Mouse (Mus musculus) small intestine, adult 2 months (tissue): ENCODE measurements around the gene Tmod3. TPM values are rescaled to one million over a fixed set of nuclear protein-coding genes. Genes with fewer than 3 reads are reported as not detected.
"Not testable (repeated sequence)": the region's sequence is repeated elsewhere in the genome, so short reads cannot be mapped to it uniquely, and the experiment has no call there.

ENCODE experiments used
- H3K27ac ChIP-seq: fragments of 200-500 bp; 2 replicates; pipeline ENCODE4 v1.5.1; 2012; ENCODE audit warnings: low read depth, low read length, control low read depth, inconsistent platforms; ENCODE audit not compliant: insufficient read depth
- H3K27me3 ChIP-seq: fragments of 200-500 bp; 2 replicates; pipeline ENCODE4 v1.6.1; 2012; ENCODE audit warnings: mild to moderate bottlenecking, moderate library complexity, low read length, inconsistent platforms; ENCODE audit not compliant: control insufficient read depth, insufficient read depth
- H3K36me3 ChIP-seq: fragments of 200-500 bp; 2 replicates; pipeline ENCODE4 v1.6.1; 2012; ENCODE audit warnings: mild to moderate bottlenecking, low read length, control low read depth, inconsistent platforms; ENCODE audit not compliant: control insufficient read depth, insufficient read depth
- H3K4me1 ChIP-seq: fragments of 200-500 bp; 2 replicates; pipeline ENCODE4 v1.6.1; 2012; ENCODE audit warnings: low read length, inconsistent platforms, mixed read lengths; ENCODE audit not compliant: control insufficient read depth, insufficient read depth, insufficient read length
- H3K4me3 ChIP-seq: fragments of 200-500 bp; 2 replicates; pipeline ENCODE4 v1.5.1; 2012; ENCODE audit warnings: low read depth, mild to moderate bottlenecking, control low read depth, inconsistent platforms, low read length, moderate library complexity
- CTCF ChIP-seq: fragments of 200-500 bp; IDR thresholded peaks from 2 replicates; pipeline ENCODE4 v1.5.1; 2012; ENCODE audit warnings: low read depth, mild to moderate bottlenecking, control low read depth, inconsistent platforms, low read length, moderate library complexity, mixed read lengths; ENCODE audit not compliant: insufficient replicate concordance, insufficient read length; ENCODE audit errors: extremely low read depth
- POLR2A ChIP-seq: fragments of 200-500 bp; IDR thresholded peaks from 2 replicates; pipeline ENCODE4 v1.6.1; 2012; ENCODE audit warnings: low read depth, mild to moderate bottlenecking, control low read depth, inconsistent platforms, low read length, moderate library complexity
- WGBS: fragments of 180-500 bp; shearing (Covaris S2); methylation state at CpG from one replicate; pipeline ENCODE4 v1.1.7; 2018; 5-methylcytosine and 5-hydroxymethylcytosine counted together
- polyA plus RNA-seq: library from polyadenylated mRNA; depleted of rRNA; stranded (reverse); fragments of >200 nt; gene quantifications from 2 replicates; pipeline ENCODE4 v1.2.3, GENCODE M21; 2012

Tmod3 gene
- polyA plus RNA-seq, 1 experiment: 13.4 TPM

- Histone ChIP-seq H3K27me3 (no peaks in the 10 kb centered on the region), H3K4me1 (peaks cover 19% of the 10 kb centered on the region; the same call in 1 of the 2 replicates), H3K27ac (no peak overlapping the region), H3K4me3 (no peak overlapping the region), H3K36me3 (no peaks in the 10 kb centered on the region)
- 66% methylated on average over 5 of the region's 5 CpGs for WGBS
- TF ChIP-seq POLR2A (no peak), CTCF (no peak)
These were observed 8.1 kb downstream of the Tmod3 start for GRCm38 (mm10) chr9:75551342-75551741.

GRCm38 (mm10) chr9:75549010-75549409 lies 10.4 kb downstream of the Tmod3 start:
- no peak for TF ChIP-seq CTCF
- TF ChIP-seq POLR2A: no peak
- WGBS: 80% methylated on average over 8 of the region's 8 CpGs

GRCm38 (mm10) chr9:75546885-75547553 lies 12.4 kb downstream of the Tmod3 start:
- no peaks in the 10 kb centered on the region for H3K36me3 ChIP-seq
- no peak overlapping the region for H3K4me3 ChIP-seq
- TF ChIP-seq POLR2A (no peak), CTCF (no peak)
- peak overlapping the region; percentile 65 for H3K27ac ChIP-seq
- H3K4me1 ChIP-seq: peaks cover 15% of the 10 kb centered on the region
- no peaks in the 10 kb centered on the region for H3K27me3 ChIP-seq
- 41% methylated on average over 12 of the region's 12 CpGs for WGBS

More at GRCm38 (mm10) chr9:75549010-75549409, 10.4 kb downstream of the Tmod3 start:
- Histone ChIP-seq H3K27ac (peak overlapping the region; percentile 4; the same call in 1 of the 2 replicates), H3K4me3 (no peak overlapping the region), H3K27me3 (no peaks in the 10 kb centered on the region), H3K4me1 (peaks cover 17% of the 10 kb centered on the region), H3K36me3 (no peaks in the 10 kb centered on the region)

DNA sequence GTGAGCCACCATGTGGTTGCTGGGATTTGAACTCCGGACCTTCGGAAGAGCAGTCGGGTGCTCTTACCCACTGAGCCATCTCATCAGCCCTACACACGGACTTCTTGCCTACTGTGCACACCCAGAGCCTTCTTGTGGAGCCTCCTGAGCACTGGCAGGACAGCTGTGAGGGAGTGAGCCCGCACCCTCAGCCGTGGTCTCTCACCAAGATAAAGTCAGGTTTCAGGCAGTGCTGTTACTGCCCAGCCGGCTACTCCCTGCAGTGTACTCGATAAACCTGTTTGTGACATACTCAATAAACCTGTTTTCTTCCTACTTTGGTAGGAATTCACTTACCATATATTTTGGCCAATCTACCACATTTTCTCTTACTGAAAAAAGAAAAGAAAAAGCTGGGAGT lies 13.9 kb downstream of the Tmod3 start:
- no peak overlapping the region for H3K27ac ChIP-seq

DNA sequence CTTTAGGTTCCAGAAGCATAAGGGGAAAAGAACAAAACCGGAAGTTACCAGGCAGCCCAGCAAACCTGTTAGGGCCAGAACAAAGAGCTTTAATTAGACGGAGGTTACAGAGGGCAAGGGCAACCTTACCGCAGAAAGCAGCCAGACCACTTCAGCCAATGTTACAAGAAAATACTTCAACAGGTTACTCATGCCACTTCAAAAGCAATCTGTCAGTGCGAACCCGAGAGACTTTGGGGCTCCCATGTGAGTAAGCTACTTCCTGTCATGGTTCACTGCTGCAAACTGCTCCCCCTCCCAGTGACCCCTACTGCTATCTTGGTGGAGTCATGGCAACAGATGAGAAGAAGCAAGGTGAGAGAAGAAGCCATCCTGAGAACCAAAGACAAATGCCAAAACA lies 18.0 kb downstream of the Tmod3 start:
- H3K27me3 ChIP-seq: no peaks in the 10 kb centered on the region
- H3K27ac ChIP-seq: peak overlapping the region; percentile 16; the same call in 1 of the 2 replicates
- 40% methylated on average over 5 of the region's 5 CpGs for WGBS

More for the DNA sequence above, 13.9 kb downstream of the Tmod3 start:
- Histone ChIP-seq H3K27me3 (no peaks in the 10 kb centered on the region), H3K4me3 (no peak overlapping the region), H3K4me1 (peaks cover 19% of the 10 kb centered on the region), H3K36me3 (no peaks in the 10 kb centered on the region)
- 68% methylated on average over 8 of the region's 8 CpGs for whole genome bisulfite sequencing
- no peak for TF ChIP-seq CTCF
- no peak for TF ChIP-seq POLR2A

DNA sequence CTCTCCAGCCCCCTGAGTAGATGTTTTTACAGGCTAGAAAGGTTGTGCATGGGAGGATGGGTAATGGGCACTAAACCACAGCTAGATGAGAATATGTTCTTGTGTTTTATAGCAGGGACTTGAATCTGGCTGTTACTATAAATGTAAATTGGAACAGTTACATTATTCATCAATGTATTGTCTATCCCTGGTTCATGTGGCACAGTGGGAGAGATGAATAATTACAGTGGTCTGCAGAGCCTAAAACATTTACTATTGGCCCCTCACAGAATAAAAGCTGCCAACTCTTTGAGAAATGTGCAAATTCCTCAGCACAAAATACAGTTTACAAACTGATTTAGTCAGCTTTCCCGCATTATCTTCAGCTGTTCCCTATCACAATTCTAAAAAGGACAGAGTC lies 23.0 kb downstream of the Tmod3 start:
- H3K36me3 ChIP-seq: peaks cover 3% of the 10 kb centered on the region; the same call in 1 of the 2 replicates
- H3K4me1 ChIP-seq: peaks cover under 1% of the 10 kb centered on the region; the same call in 1 of the 2 replicates
- H3K4me3 ChIP-seq: no peak overlapping the region
- WGBS: 76% methylated on average over 1 of the region's 1 CpGs
- TF ChIP-seq POLR2A: no peak
- no peak for TF ChIP-seq CTCF
- H3K27me3 ChIP-seq: no peaks in the 10 kb centered on the region
- H3K27ac ChIP-seq: no peak overlapping the region

More for the DNA sequence above, 18.0 kb downstream of the Tmod3 start:
- TF ChIP-seq CTCF: no peak
- no peak for TF ChIP-seq POLR2A
- Histone ChIP-seq H3K4me3 (no peak overlapping the region), H3K4me1 (peaks cover 12% of the 10 kb centered on the region), H3K36me3 (no peaks in the 10 kb centered on the region)

DNA sequence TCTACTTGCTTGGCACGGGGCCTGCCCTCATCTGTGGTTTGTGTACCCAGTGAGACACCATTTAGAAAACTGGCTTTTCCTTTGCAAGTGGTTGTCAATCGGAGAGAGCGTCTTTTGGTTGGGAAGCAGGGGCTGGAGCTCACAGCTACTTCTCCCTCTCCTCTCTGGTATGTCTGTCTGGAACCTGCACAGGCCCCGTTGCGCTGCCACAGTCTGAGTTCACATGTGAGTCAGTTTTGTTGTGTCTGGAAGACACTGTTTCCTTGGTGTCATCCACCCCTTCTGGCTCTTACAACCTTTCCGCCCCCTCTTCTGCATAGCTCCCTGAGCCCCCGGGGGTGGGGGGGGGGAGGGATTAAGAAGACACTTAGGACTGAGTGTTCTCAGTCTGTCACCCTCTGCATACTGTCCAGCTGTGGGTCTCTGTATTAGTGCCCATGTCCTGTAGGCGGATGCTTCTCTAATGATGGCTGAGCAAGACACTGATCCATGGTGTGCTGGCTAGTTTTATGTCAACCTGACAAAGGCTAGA lies 25.0 kb downstream of the Tmod3 start:
- 89% methylated on average over 8 of the region's 8 CpGs for WGBS
- H3K4me3 ChIP-seq: no peak overlapping the region
- H3K4me1 ChIP-seq: no peaks in the 10 kb centered on the region
- H3K36me3 ChIP-seq: peaks cover 8% of the 10 kb centered on the region
- H3K27me3 ChIP-seq: no peaks in the 10 kb centered on the region
- H3K27ac ChIP-seq: no peak overlapping the region
- TF ChIP-seq POLR2A (no peak), CTCF (no peak)

GRCm38 (mm10) chr9:75532989-75533388 lies 26.5 kb downstream of the Tmod3 start:
- peaks cover 14% of the 10 kb centered on the region for H3K36me3 ChIP-seq
- H3K4me3 ChIP-seq, H3K27ac ChIP-seq, H3K4me1 ChIP-seq, H3K27me3 ChIP-seq: not testable (repeated sequence)
- WGBS: 74% methylated on average over 9 of the region's 9 CpGs
